Mouse (Mus musculus) frontal cortex, postnatal 36 days (tissue): ENCODE measurements around the gene Morn1.
"Not testable (repeated sequence)": the region's sequence is repeated elsewhere in the genome, so short reads cannot be mapped to it uniquely, and the experiment has no call there.

Experiments used
- DNase-seq, 2 experiments: peaks; one replicate each; pipeline ENCODE4 v3.0.0; 2022; ENCODE audit warnings: low spot score in 2 of 2

Gene Morn1

DNA sequence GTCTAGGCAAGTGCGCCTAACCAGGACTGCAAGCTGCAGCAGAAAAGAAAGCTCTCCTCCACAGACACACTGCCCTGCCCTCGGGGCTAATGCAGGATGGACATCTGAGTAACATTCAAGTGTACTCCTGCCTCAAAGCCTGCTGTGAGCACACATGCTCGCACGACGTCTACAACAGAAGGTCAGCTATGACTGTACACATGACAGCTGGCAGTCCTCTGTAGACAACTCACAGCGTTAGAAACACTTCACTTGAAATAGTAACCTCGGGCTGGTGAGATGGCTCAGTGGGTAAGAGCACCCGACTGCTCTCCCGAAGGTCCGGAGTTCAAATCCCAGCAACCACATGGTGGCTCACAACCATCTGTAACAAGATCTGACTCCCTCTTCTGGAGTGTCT is 7.6 kb upstream of the Morn1 start:
- not testable (repeated sequence) for DNase-seq

DNA sequence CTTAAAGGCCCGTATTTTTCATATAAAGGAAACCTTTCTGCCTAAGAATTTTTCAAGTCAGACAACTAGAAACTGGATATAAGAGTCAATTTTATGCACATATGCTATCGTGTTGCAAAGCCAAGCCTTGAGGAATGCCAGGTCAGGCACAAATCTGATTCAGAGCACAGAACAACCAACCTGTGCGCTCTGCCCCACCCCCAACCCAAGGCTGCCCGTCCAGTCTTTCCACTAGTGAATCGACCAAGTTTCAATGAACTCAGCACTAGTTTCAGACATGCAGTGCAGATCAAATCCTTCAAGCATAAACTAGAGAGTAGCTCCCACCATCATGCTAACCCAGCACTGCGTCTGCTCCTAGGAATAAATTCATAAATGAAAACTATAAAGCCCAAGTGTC is 6.7 kb upstream of the Morn1 start:
- DNase-seq = no peak

DNA sequence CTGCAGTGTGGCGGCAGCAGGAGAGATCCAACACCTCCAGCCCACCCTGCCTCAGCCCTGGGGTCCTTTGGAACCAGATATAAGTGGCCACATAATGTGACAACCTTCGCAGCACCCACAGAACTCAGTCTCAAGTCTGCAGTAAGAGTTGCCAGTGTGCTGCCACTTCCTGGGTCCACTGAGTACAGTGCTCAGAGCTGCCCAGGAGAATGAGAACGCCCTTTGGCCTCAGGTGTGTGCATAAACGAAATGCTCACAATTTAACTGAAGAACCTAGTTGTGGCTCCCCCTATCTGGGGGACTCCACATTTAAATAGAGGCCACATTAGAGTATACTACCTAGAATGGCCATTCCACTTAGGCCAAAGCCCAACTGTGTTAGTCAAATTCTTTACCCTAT is 2.8 kb upstream of the Morn1 start:
- no peak for DNase-seq

DNA sequence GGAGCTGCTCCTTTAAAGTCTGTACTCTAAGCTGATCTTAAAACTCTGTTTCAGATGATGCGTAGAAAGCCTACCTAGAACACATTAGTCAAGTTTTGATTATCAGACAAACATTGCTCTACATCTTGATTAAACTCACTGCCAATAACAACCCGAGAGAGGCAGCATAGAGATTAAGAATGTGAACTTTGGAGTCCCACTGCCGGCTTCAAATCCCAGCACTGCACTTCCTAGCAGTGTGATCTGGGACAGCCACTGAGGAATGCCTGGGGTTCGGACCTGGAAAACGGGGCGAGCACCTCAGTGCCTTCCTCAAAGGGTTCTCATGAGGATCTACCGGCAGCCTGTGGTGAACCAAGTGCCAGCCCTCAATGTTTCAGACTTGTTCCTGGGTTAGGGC is 2.0 kb upstream of the Morn1 start:
- no peak for DNase-seq

- no peak for DNase-seq
These were observed 920 bp upstream of the Morn1 start for GRCm38 (mm10) chr4:155085206-155086107.

DNA sequence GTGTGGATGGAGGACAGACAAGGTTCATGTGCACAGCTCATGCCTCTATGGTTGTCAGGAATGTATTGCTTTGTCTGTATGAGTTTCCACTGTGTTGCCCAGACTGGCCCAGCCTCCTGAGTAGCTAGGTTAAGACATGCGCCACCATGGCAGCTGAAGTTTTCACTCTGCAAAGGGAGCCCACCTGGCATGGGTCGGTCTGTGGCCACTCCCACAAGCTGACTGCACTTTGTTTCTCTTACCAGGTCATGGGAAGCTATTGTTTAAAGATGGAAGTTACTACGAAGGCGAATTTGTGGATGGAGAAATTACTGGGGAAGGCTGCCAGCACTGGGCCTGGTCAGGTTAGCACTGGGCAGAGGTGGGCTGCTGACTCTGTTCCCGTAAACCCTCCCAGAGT is 2.9 kb downstream of the Morn1 start:
- no peak for DNase-seq

DNA sequence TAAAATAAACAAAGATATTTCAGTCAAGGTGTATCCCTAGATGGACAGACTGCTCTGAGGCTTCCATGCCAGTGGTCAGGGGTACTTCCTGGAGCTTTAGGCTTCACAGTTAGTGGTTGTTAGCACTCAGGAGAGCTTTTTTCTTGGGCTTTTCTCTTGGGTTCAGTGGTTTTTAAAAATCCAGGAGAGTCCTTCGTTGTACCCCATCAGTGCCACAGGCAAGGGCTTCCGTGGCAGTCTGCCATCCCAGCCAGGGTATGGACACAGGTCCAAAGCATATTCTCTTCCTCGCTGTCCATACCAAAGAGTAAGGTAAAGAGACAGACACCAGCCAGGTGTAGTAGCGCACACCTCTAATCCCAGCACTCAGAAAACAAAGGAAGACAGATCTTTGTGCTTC is 3.8 kb downstream of the Morn1 start:
- DNase-seq = no peak

- DNase-seq = no peak
These were observed 4.5 kb downstream of the Morn1 start for GRCm38 (mm10) chr4:155090688-155091449.

DNA sequence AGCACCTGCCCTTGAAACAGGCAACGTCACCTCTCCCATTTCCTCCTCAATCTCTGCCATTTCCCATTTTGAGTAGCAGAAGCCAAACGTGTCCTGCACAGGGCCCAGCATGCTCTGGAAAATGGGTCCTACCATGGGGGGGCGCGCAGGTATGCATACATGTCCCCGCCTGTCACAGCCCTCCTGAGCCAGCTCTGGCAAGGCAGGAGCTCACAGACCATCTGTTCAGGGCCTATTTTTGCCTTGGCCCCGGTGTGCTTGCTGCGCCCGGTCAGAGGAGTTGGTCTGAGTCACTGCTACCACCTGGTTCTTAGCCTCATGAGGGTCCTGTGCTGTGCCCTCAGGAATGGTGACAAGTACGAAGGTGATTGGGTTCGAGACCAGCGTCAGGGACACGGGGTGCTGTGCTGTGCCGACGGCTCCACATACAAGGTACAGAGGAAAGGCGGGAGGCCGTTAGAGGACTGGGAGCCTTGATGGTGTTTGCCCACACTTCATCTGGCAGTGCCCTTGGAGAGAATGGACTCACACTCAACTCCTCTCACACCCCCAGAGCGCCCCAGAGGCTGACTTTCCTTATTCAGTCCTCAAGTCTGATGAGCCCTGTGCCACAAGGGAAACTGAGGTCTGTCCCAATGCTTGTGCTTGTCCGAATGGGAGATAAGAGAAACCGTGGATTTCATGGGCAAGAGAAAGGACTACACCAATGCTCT is 6.5 kb downstream of the Morn1 start:
- no peak for DNase-seq

DNA sequence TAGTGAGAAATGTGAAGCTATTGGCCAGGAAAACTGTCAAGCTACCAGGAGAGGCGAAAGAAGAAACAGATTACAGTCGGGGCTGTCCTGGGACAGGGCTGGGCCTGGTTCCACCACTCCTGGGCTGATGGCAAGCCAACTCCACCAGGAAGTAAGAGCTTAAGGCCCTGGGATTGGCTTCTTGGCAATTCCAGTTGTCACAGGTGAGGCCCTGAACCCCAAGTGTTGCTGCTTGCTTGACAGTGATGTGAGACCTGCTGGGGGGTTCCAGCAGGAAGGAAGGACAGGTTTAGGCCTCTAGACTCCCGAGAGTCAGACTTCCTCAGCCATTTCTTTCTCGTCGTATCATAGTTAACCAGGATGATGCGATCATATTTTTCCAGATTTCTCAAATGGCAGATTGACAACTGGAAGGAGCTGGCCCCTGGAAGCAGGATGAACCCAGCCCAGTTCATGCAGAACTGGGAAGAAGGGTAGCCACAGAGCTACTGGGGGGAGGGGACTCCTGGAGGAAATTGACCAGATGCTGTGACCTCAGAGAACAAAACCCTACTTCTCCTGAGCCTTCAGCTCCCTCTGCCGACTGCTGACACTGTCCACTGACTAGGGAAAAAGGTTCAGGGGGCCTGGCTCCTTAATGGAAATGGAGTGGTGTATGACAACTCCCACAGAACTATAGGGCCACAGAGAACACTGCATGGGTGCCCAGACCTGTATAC is 7.2 kb downstream of the Morn1 start:
- DNase-seq = no peak

DNA sequence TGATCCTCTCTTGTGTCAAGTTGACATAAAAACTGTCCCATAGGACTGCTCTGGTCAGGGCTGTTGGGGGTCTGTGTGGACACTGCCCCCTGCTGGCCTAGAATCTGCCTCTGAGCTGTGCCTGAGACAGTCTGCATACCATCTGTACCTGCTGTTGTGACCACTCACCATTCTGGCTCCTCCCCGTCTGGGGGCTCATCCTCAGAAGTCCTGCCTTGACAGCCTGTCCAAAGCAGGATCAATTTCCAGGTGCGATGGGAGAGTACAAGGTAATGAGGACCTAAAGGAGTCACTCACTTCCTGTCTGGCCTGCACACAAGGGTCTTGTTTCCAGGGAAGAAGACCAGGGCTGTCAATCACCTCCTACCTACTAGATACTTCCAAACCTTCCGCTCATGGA is 8.2 kb downstream of the Morn1 start:
- peak in 1 of 2 experiments; percentile 42 for DNase-seq

DNA sequence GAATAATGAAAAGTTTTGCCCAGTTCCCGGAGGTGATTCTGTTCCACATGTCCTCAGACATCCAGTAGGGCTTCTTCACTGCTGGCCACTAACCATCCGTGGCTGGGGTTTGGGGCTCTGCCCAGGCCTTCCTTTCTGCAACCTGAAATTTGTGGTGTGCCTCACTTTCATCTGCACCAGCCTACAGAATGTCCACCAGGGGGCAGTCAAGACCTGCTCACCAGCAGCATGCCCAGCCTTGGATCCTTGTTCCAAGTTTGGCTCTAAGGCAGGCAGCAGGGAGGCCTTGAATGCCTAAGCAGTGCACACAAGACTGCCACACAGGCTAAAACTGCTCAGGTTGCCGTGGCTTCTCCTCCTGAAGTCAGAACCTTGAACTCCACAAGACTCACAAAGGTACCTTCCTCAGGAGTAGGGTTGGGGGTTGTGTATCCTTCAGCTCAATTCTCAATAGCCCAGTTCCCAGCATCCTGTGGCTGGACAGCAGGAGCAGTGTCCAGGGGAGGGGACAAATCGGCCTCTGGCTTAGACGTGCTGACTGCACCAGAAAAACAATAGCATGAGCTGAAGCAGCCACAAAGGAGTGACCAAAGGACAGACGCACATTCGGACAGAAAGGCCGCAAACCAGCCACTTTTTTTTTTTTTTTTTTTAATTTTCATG is 9.0 kb downstream of the Morn1 start:
- DNase-seq = peak; percentile 84 to 90

DNA sequence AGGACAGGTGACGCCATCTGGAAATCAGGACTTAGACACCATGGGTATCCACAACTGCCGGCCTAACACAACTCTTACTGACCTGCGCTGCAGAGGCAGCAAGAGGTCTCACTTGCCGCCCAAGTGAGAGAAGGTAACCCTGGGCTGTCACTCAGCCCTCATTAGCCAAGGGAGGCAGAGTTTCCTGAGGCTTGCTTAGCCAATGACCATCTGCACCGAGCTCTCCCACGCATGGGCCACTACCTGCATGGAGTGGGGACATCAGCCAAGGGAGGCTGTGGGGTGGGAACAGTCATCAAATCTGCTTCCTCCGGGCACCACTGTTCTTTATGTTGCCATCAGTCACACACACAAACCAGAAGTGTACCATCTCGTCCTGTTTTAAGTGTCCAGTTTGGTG is 9.6 kb downstream of the Morn1 start:
- no peak for DNase-seq

DNA sequence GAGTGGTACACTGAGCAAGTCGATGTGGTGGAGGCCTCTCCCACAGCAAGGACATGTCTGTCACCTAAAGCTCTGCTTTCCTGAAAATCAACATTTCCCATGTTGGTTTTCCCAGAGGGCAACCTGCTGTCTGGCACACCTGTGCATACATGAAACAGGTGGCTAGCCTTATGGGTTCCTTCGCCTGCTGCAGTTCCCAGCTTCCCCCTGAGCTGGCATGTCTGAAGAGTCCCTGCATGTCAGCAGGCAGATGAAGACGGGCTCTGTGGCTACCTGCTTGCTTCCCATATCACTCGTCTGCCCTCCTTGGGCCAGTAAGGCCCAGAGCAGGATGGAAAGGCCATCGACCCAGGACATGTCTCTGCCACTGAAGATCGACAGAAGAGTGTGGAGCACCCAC is 11.1 kb downstream of the Morn1 start:
- no peak for DNase-seq

GRCm38 (mm10) chr4:155098572-155098971 is 12.2 kb downstream of the Morn1 start:
- no peak for DNase-seq

GRCm38 (mm10) chr4:155107886-155108285 is 21.5 kb downstream of the Morn1 start:
- no peak for DNase-seq

DNA sequence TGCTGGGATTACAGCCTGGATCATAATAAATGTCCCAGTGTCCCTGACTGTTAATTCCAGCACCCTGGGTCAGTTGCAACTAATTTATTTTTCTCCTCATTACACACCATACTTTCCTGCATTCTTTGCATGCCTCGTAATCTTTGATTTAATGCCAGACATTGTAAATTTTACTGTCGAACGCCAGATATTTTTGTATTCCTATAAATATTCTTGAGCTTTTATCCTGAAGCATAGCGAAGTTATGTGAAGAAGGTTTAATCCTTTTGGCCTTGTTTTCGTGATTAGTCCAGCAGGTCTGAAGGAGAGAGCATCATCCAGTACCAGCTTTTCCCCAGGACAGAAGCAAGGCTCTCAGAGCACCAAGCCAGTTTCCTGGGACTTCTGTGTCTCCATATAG is 23.1 kb downstream of the Morn1 start:
- DNase-seq = no peak

- DNase-seq = peak in 1 of 2 experiments; percentile 53
These were observed 27.5 kb downstream of the Morn1 start for GRCm38 (mm10) chr4:155113766-155114410.

DNA sequence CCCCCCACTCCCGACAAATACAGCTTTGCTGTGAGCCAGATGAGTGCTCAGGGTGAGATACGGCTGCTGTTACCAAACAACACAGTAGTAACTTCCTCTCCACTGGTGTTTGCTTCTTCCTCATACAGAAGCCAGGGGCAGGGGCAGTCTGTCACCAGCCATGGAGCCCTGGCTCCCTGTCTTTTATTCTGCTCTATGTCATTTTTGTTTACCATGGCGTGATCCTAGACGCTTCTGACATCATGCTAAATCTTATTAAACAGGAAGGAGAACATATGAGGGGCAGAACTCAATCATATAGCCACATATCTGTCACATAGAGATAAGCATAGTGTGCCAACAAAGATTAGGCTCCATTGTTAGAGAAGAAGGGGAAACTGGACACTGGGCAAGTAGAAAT is 30.2 kb downstream of the Morn1 start:
- no peak for DNase-seq

DNA sequence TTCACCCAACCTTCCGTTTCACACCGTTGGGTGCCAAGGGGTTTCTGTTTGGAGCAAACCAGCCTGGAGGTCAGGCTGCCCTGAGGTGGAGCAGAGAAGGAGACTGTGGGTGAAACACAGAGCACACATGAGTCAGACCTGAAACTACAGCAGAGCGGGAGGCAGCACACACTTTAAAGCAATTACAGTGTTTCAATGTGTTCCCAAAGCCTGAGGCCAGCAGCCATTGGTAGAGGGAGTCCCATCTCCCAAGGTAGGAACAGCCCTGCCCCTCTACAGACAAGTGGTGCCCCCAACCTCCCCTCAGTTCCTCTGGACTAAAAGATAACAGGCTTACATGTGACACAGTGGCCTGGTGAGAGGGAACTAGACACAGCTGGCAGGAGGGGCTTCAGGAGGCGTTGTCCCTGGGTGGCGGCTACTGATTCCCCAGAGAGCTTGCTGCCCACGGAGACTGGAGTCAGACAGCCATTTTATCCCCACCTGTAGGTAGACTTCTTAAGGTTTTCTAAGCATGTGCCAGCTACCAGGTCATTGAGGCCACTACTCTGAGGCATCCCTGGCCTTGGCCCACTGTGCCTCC is 31.1 kb downstream of the Morn1 start:
- DNase-seq = no peak
